Mouse (Mus musculus) bone marrow macrophage, adult 2 months (primary cell): Measurements from ENCODE around the gene Samt2. TPM values are rescaled to one million over a fixed set of nuclear protein-coding genes. Genes with fewer than 3 reads are reported as not detected.
"Not testable (repeated sequence)": the region's sequence is repeated elsewhere in the genome, so short reads cannot be mapped to it uniquely, and the experiment has no call there.

Experiments used
- H3K27ac ChIP-seq: 2 replicates; pipeline ENCODE4 v1.5.1; 2012; ENCODE audit warnings: low read depth, low read length; ENCODE audit not compliant: insufficient read depth
- H3K4me1 ChIP-seq: 2 replicates; pipeline ENCODE4 v1.6.1; 2012; ENCODE audit warnings: low read length; ENCODE audit not compliant: control insufficient read depth, insufficient read depth
- H3K4me3 ChIP-seq: 2 replicates; pipeline ENCODE4 v1.5.1; 2012; ENCODE audit warnings: mild to moderate bottlenecking, low read length, moderate library complexity; ENCODE audit not compliant: insufficient read depth
- polyA plus RNA-seq: library from polyadenylated mRNA; stranded (reverse); fragments of >200 nt; gene quantifications from 2 replicates; pipeline ENCODE4 v1.2.4, GENCODE M21; 2012; ENCODE audit not compliant: missing spikeins, insufficient read depth, insufficient read length

Samt2 gene
- polyA plus RNA-seq = not detected in 2 replicates

- H3K27ac ChIP-seq, H3K4me3 ChIP-seq, H3K4me1 ChIP-seq: not testable (repeated sequence)
These were observed at the start of gene Samt2 for GRCm38 (mm10) chrX:154579260-154579659. TSS of gene Samt2 (minus strand) at chrX:154579360.

Other genes with a start within 250 kb of the Samt2 start
- gene 4930524N10Rik, start 236.0 kb downstream of the Samt2 start, polyA plus RNA-seq = not detected in 2 replicates
- not detected in 2 replicates for gene Samt4, start 97.4 kb downstream of the Samt2 start, polyA plus RNA-seq